Mouse (Mus musculus) hindbrain, embryonic 11.5 days (tissue): ENCODE data around the gene Klhdc8a. TPM values are rescaled to one million over a fixed set of nuclear protein-coding genes. Genes with fewer than 3 reads are reported as not detected.

Source experiments
- ATAC-seq: fragments of 200-750 bp; cut with Nextera tagmentation; 2 replicates; pipeline ENCODE4 v1.8.0; 2017; ENCODE audit warnings: mild to moderate bottlenecking, moderate TSS enrichment, moderate library complexity; ENCODE audit not compliant: low FRiP score
- DNase-seq: peaks from one replicate; pipeline ENCODE4 v3.0.0-alpha.2; 2015; ENCODE audit warnings: low spot score
- H3K27ac ChIP-seq: fragments of 300-500 bp; sonication (generic); 2 replicates; pipeline ENCODE4 v1.5.1; 2014; ENCODE audit warnings: mild to moderate bottlenecking, low read depth, low read length
- H3K27me3 ChIP-seq: fragments of 300-500 bp; sonication (generic); 2 replicates; pipeline ENCODE4 v1.6.1; 2014; ENCODE audit warnings: mild to moderate bottlenecking, low read length, moderate library complexity, mixed read lengths; ENCODE audit not compliant: control insufficient read depth, insufficient read depth
- H3K36me3 ChIP-seq: fragments of 300-500 bp; sonication (generic); 2 replicates; pipeline ENCODE4 v1.6.1; 2014; ENCODE audit warnings: mild to moderate bottlenecking, low read length, moderate library complexity, mixed read lengths; ENCODE audit not compliant: control insufficient read depth, insufficient read depth
- H3K4me1 ChIP-seq: fragments of 300-500 bp; sonication (generic); replicated peaks from 2 replicates; pipeline ENCODE4 v1.6.1; 2014; ENCODE audit warnings: low read length, mixed read lengths; ENCODE audit not compliant: control insufficient read depth, insufficient read depth
- H3K4me2 ChIP-seq: fragments of 300-500 bp; sonication (generic); replicated peaks from 2 replicates; pipeline ENCODE4 v1.6.1; 2014; ENCODE audit warnings: mild to moderate bottlenecking, low read depth, low read length
- H3K4me3 ChIP-seq: fragments of 300-500 bp; sonication (generic); 2 replicates; pipeline ENCODE4 v1.5.1; 2014; ENCODE audit warnings: low read depth, low read length
- H3K9ac ChIP-seq: fragments of 300-500 bp; sonication (generic); 2 replicates; pipeline ENCODE4 v1.6.1; 2014; ENCODE audit warnings: low read depth, low read length
- H3K9me3 ChIP-seq: fragments of 300-500 bp; sonication (generic); 2 replicates; pipeline ENCODE4 v1.6.1; 2016; ENCODE audit warnings: low read length; ENCODE audit not compliant: control insufficient read depth
- WGBS: fragments of 180-500 bp; shearing (Covaris S2); extraction: QIAGEN DNeasy Blood & Tissue Kit; methylation state at CpG from one replicate; pipeline ENCODE4 v1.1.7; 2014; 5-methylcytosine and 5-hydroxymethylcytosine counted together
- polyA plus RNA-seq: library from polyadenylated mRNA; unstranded; fragments of >200 nt; fragmentation: Nextera tagmentation; extraction: Ambion mirVana; gene quantifications from 2 replicates; pipeline ENCODE4 v1.2.1, GENCODE M21; 2014

Gene Klhdc8a
- 2.9 and 3.0 TPM in 2 replicates for polyA plus RNA-seq

GRCm38 (mm10) chr1:132298425-132298800 is at the start of gene Klhdc8a:
Gene Klhdc8a (plus strand): TSS chr1:132298626.
- Histone ChIP-seq H3K27ac (peak within 1 kb of the TSS; percentile 77), H3K4me1 (peaks cover 5% of the 10 kb centered on the region; the same call in 1 of the 2 replicates)
- peak; percentile 60 for ATAC-seq

GRCm38 (mm10) chr1:132254467-132254866 is 44.0 kb upstream of the Klhdc8a start:
- no peaks in the 10 kb centered on the region for H3K27me3 ChIP-seq
- WGBS: 82% methylated on average over 6 of the region's 6 CpGs
- H3K27ac ChIP-seq: no peak overlapping the region
- H3K4me3 ChIP-seq: no peak overlapping the region
- DNase-seq (no peak), ATAC-seq (no peak)
- no peaks in the 10 kb centered on the region for H3K36me3 ChIP-seq
- H3K4me1 ChIP-seq: no peaks in the 10 kb centered on the region
- no peak overlapping the region for H3K4me2 ChIP-seq
- no peaks in the 10 kb centered on the region for H3K9me3 ChIP-seq
- H3K9ac ChIP-seq: no peak overlapping the region

More at GRCm38 (mm10) chr1:132298425-132298800, at the start of gene Klhdc8a:
- WGBS: under 1% methylated on average over 28 of the region's 28 CpGs
- Histone ChIP-seq H3K27me3 (peaks cover 2% of the 10 kb centered on the region), H3K9me3 (no peaks in the 10 kb centered on the region), H3K4me3 (peak within 1 kb of the TSS; percentile 60), H3K9ac (peak within 1 kb of the TSS; percentile 79), H3K36me3 (no peaks in the 10 kb centered on the region), H3K4me2 (peak within 1 kb of the TSS; percentile 100)
- peak; percentile 75 for DNase-seq

- ATAC-seq: no peak
- H3K27ac ChIP-seq: no peak overlapping the region
- H3K27me3 ChIP-seq: no peaks in the 10 kb centered on the region
- no peak overlapping the region for H3K9ac ChIP-seq
- no peak overlapping the region for H3K4me3 ChIP-seq
- H3K4me2 ChIP-seq: no peak overlapping the region
- H3K36me3 ChIP-seq: no peaks in the 10 kb centered on the region
- 100% methylated on average over 1 of the region's 1 CpGs for WGBS
- no peak for DNase-seq
- no peaks in the 10 kb centered on the region for H3K9me3 ChIP-seq
- no peaks in the 10 kb centered on the region for H3K4me1 ChIP-seq
Observed at GRCm38 (mm10) chr1:132260331-132260730, 38.1 kb upstream of the Klhdc8a start.

- ATAC-seq: no peak
- no peak overlapping the region for H3K4me3 ChIP-seq
- no peaks in the 10 kb centered on the region for H3K27me3 ChIP-seq
- no peaks in the 10 kb centered on the region for H3K4me1 ChIP-seq
- H3K27ac ChIP-seq: no peak overlapping the region
- H3K9me3 ChIP-seq: no peaks in the 10 kb centered on the region
- H3K4me2 ChIP-seq: no peak overlapping the region
- DNase-seq: no peak
- 77% methylated on average over 5 of the region's 5 CpGs for WGBS
- no peak overlapping the region for H3K9ac ChIP-seq
- H3K36me3 ChIP-seq: no peaks in the 10 kb centered on the region
Observed at GRCm38 (mm10) chr1:132261058-132261457, 37.4 kb upstream of the Klhdc8a start.

- ATAC-seq (no peak), DNase-seq (no peak)
- no peak overlapping the region for H3K4me2 ChIP-seq
- no peak overlapping the region for H3K27ac ChIP-seq
- H3K27me3 ChIP-seq: no peaks in the 10 kb centered on the region
- no peak overlapping the region for H3K9ac ChIP-seq
- H3K36me3 ChIP-seq: no peaks in the 10 kb centered on the region
- H3K4me3 ChIP-seq: no peak overlapping the region
- H3K4me1 ChIP-seq: no peaks in the 10 kb centered on the region
- 76% methylated on average over 4 of the region's 4 CpGs for WGBS
- no peaks in the 10 kb centered on the region for H3K9me3 ChIP-seq
Observed at GRCm38 (mm10) chr1:132263618-132264017, 34.8 kb upstream of the Klhdc8a start.

- no peaks in the 10 kb centered on the region for H3K27me3 ChIP-seq
- H3K4me1 ChIP-seq: no peaks in the 10 kb centered on the region
- no peak overlapping the region for H3K9ac ChIP-seq
- 72% methylated on average over 7 of the region's 7 CpGs for WGBS
- H3K4me2 ChIP-seq: no peak overlapping the region
- no peak overlapping the region for H3K4me3 ChIP-seq
- no peaks in the 10 kb centered on the region for H3K9me3 ChIP-seq
- no peaks in the 10 kb centered on the region for H3K36me3 ChIP-seq
- DNase-seq (no peak), ATAC-seq (no peak)
- H3K27ac ChIP-seq: no peak overlapping the region
Observed at GRCm38 (mm10) chr1:132264577-132264976, 33.8 kb upstream of the Klhdc8a start.

GRCm38 (mm10) chr1:132265211-132265859 is 33.1 kb upstream of the Klhdc8a start:
- Histone ChIP-seq H3K27me3 (no peaks in the 10 kb centered on the region), H3K4me2 (no peak overlapping the region), H3K9me3 (no peaks in the 10 kb centered on the region), H3K4me1 (no peaks in the 10 kb centered on the region), H3K9ac (no peak overlapping the region), H3K36me3 (no peaks in the 10 kb centered on the region), H3K4me3 (no peak overlapping the region), H3K27ac (no peak overlapping the region)
- ATAC-seq: no peak
- 73% methylated on average over 8 of the region's 8 CpGs for WGBS
- DNase-seq: no peak

- DNase-seq: no peak
- Histone ChIP-seq H3K4me1 (no peaks in the 10 kb centered on the region), H3K27ac (no peak overlapping the region), H3K27me3 (no peaks in the 10 kb centered on the region), H3K4me2 (no peak overlapping the region), H3K36me3 (no peaks in the 10 kb centered on the region), H3K9me3 (no peaks in the 10 kb centered on the region), H3K4me3 (no peak overlapping the region), H3K9ac (no peak overlapping the region)
- 90% methylated on average over 10 of the region's 10 CpGs for WGBS
- ATAC-seq: no peak
Observed at GRCm38 (mm10) chr1:132265936-132266335, 32.5 kb upstream of the Klhdc8a start.

- ATAC-seq: no peak
- Histone ChIP-seq H3K27ac (no peak overlapping the region), H3K9me3 (no peaks in the 10 kb centered on the region), H3K4me3 (no peak overlapping the region), H3K4me1 (no peaks in the 10 kb centered on the region), H3K27me3 (no peaks in the 10 kb centered on the region), H3K4me2 (no peak overlapping the region), H3K9ac (no peak overlapping the region), H3K36me3 (no peaks in the 10 kb centered on the region)
- WGBS: 66% methylated on average over 8 of the region's 8 CpGs
- DNase-seq: no peak
Observed at GRCm38 (mm10) chr1:132266791-132267557, 31.5 kb upstream of the Klhdc8a start.
